Mouse (Mus musculus) midbrain, embryonic 14.5 days (tissue): ENCODE measurements around the gene Rab3gap2. TPM values are rescaled to one million over a fixed set of nuclear protein-coding genes. Genes with fewer than 3 reads are reported as not detected.

Experiments
- ATAC-seq: fragments of 200-750 bp; cut with Nextera tagmentation; 2 replicates; pipeline ENCODE4 v1.8.0; 2017; ENCODE audit warnings: moderate number of reproducible peaks, moderate library complexity; ENCODE audit not compliant: low FRiP score, low TSS enrichment
- DNase-seq: peaks from one replicate; pipeline ENCODE4 v3.0.0-alpha.2; 2015
- H3K27ac ChIP-seq: fragments of 300-500 bp; sonication (generic); replicated peaks from 2 replicates; pipeline ENCODE4 v1.5.1; 2014; ENCODE audit warnings: mild to moderate bottlenecking, low read depth, low read length, moderate library complexity
- H3K27me3 ChIP-seq: fragments of 300-500 bp; sonication (generic); 2 replicates; pipeline ENCODE4 v1.6.1; 2014; ENCODE audit warnings: low read length, control low read depth, mixed read lengths; ENCODE audit not compliant: control insufficient read depth, insufficient read depth
- H3K36me3 ChIP-seq: fragments of 300-500 bp; sonication (generic); 2 replicates; pipeline ENCODE4 v1.6.1; 2014; ENCODE audit warnings: low read length, control low read depth; ENCODE audit not compliant: control insufficient read depth, insufficient read depth
- H3K4me1 ChIP-seq: fragments of 300-500 bp; sonication (generic); 2 replicates; pipeline ENCODE4 v1.6.1; 2014; ENCODE audit warnings: mild to moderate bottlenecking, antibody characterized with exemption, low read length, control low read depth; ENCODE audit not compliant: control insufficient read depth, insufficient read depth
- H3K4me2 ChIP-seq: fragments of 300-500 bp; sonication (generic); 2 replicates; pipeline ENCODE4 v1.6.1; 2014; ENCODE audit warnings: mild to moderate bottlenecking, low read length, moderate library complexity
- H3K4me3 ChIP-seq: fragments of 300-500 bp; sonication (generic); replicated peaks from 2 replicates; pipeline ENCODE4 v1.5.1; 2014; ENCODE audit warnings: low read depth, low read length
- H3K9ac ChIP-seq: fragments of 300-500 bp; sonication (generic); replicated peaks from 2 replicates; pipeline ENCODE4 v1.6.1; 2014; ENCODE audit warnings: mild to moderate bottlenecking, low read length, moderate library complexity
- H3K9me3 ChIP-seq: fragments of 300-500 bp; sonication (generic); 2 replicates; pipeline ENCODE4 v1.6.1; 2016; ENCODE audit warnings: low read length, control low read depth, mixed read lengths; ENCODE audit not compliant: control insufficient read depth
- WGBS: fragments of 180-500 bp; shearing (Covaris S2); extraction: QIAGEN DNeasy Blood & Tissue Kit; methylation state at CpG from one replicate; pipeline ENCODE4 v1.1.7; 2014; 5-methylcytosine and 5-hydroxymethylcytosine counted together
- polyA plus RNA-seq: library from polyadenylated mRNA; unstranded; fragments of >200 nt; fragmentation: Nextera tagmentation; extraction: Ambion mirVana; gene quantifications from 2 replicates; pipeline ENCODE4 v1.2.1, GENCODE M21; 2014

Gene Rab3gap2
- polyA plus RNA-seq, 1 experiment from 2014 or later, result 26.5 TPM

- Histone ChIP-seq H3K36me3 (peaks cover 73% of the 10 kb centered on the region), H3K27me3 (no peaks in the 10 kb centered on the region), H3K4me1 (no peaks in the 10 kb centered on the region), H3K9me3 (no peaks in the 10 kb centered on the region), H3K4me2 (no peak overlapping the region), H3K27ac (no peak overlapping the region), H3K9ac (no peak overlapping the region), H3K4me3 (no peak overlapping the region)
- 86% methylated on average over 4 of the region's 4 CpGs for WGBS
- DNase-seq (no peak), ATAC-seq (no peak)
Observed at GRCm38 (mm10) chr1:185268675-185269074, 64.8 kb downstream of the Rab3gap2 start.

- no peaks in the 10 kb centered on the region for H3K4me1 ChIP-seq
- no peak overlapping the region for H3K4me2 ChIP-seq
- DNase-seq (no peak), ATAC-seq (no peak)
- H3K4me3 ChIP-seq, result no peak overlapping the region
- no peak overlapping the region for H3K9ac ChIP-seq
- H3K27me3 ChIP-seq, result no peaks in the 10 kb centered on the region
- H3K9me3 ChIP-seq, result no peaks in the 10 kb centered on the region
- WGBS, result 96% methylated on average over 8 of the region's 8 CpGs
- H3K36me3 ChIP-seq, result peaks cover 72% of the 10 kb centered on the region
- no peak overlapping the region for H3K27ac ChIP-seq
Observed at GRCm38 (mm10) chr1:185270403-185271097, 66.6 kb downstream of the Rab3gap2 start.

GRCm38 (mm10) chr1:185271373-185271772 is 67.5 kb downstream of the Rab3gap2 start:
- Histone ChIP-seq H3K27ac (no peak overlapping the region), H3K27me3 (no peaks in the 10 kb centered on the region), H3K9me3 (no peaks in the 10 kb centered on the region), H3K4me3 (no peak overlapping the region), H3K4me2 (no peak overlapping the region), H3K36me3 (peaks cover 72% of the 10 kb centered on the region), H3K4me1 (no peaks in the 10 kb centered on the region), H3K9ac (no peak overlapping the region)
- ATAC-seq (no peak), DNase-seq (no peak)
- WGBS, result 94% methylated on average over 9 of the region's 9 CpGs

GRCm38 (mm10) chr1:185274819-185275545 is 71.1 kb downstream of the Rab3gap2 start:
- no peaks in the 10 kb centered on the region for H3K4me1 ChIP-seq

GRCm38 (mm10) chr1:185275976-185276375 is 72.1 kb downstream of the Rab3gap2 start:
- no peak overlapping the region for H3K4me2 ChIP-seq
- no peak for ATAC-seq
- H3K9ac ChIP-seq, result no peak overlapping the region
- no peaks in the 10 kb centered on the region for H3K27me3 ChIP-seq
- H3K4me1 ChIP-seq, result no peaks in the 10 kb centered on the region
- H3K4me3 ChIP-seq, result no peak overlapping the region
- no peaks in the 10 kb centered on the region for H3K9me3 ChIP-seq
- no peak overlapping the region for H3K27ac ChIP-seq
- H3K36me3 ChIP-seq, result peaks cover 95% of the 10 kb centered on the region
- 93% methylated on average over 7 of the region's 7 CpGs for WGBS
- no peak for DNase-seq

More at GRCm38 (mm10) chr1:185274819-185275545, 71.1 kb downstream of the Rab3gap2 start:
- no peak overlapping the region for H3K27ac ChIP-seq
- no peaks in the 10 kb centered on the region for H3K9me3 ChIP-seq
- H3K27me3 ChIP-seq, result no peaks in the 10 kb centered on the region
- ATAC-seq (no peak), DNase-seq (no peak)
- peaks cover 86% of the 10 kb centered on the region for H3K36me3 ChIP-seq
- 93% methylated on average over 5 of the region's 5 CpGs for WGBS
- no peak overlapping the region for H3K4me2 ChIP-seq
- no peak overlapping the region for H3K4me3 ChIP-seq
- no peak overlapping the region for H3K9ac ChIP-seq

- ATAC-seq, result no peak
- DNase-seq, result no peak
Observed at GRCm38 (mm10) chr1:185277022-185277421, 73.1 kb downstream of the Rab3gap2 start.

GRCm38 (mm10) chr1:185279288-185279687 is 75.4 kb downstream of the Rab3gap2 start:
- Histone ChIP-seq H3K4me1 (no peaks in the 10 kb centered on the region), H3K36me3 (peaks cover 95% of the 10 kb centered on the region), H3K27me3 (no peaks in the 10 kb centered on the region), H3K27ac (no peak overlapping the region), H3K9me3 (no peaks in the 10 kb centered on the region), H3K9ac (no peak overlapping the region), H3K4me2 (no peak overlapping the region), H3K4me3 (no peak overlapping the region)
- WGBS, result 93% methylated on average over 9 of the region's 9 CpGs
- no peak for ATAC-seq
- no peak for DNase-seq

More at GRCm38 (mm10) chr1:185277022-185277421, 73.1 kb downstream of the Rab3gap2 start:
- H3K4me3 ChIP-seq, result no peak overlapping the region
- no peaks in the 10 kb centered on the region for H3K4me1 ChIP-seq
- WGBS, result 94% methylated on average over 11 of the region's 11 CpGs
- H3K9ac ChIP-seq, result no peak overlapping the region
- H3K27ac ChIP-seq, result no peak overlapping the region
- H3K9me3 ChIP-seq, result no peaks in the 10 kb centered on the region
- H3K4me2 ChIP-seq, result no peak overlapping the region
- H3K27me3 ChIP-seq, result no peaks in the 10 kb centered on the region
- H3K36me3 ChIP-seq, result peaks cover 93% of the 10 kb centered on the region

GRCm38 (mm10) chr1:185280616-185281015 is 76.7 kb downstream of the Rab3gap2 start:
- Histone ChIP-seq H3K9ac (no peak overlapping the region), H3K27ac (no peak overlapping the region), H3K27me3 (no peaks in the 10 kb centered on the region), H3K4me2 (no peak overlapping the region), H3K4me3 (no peak overlapping the region), H3K36me3 (peaks cover 94% of the 10 kb centered on the region), H3K9me3 (no peaks in the 10 kb centered on the region), H3K4me1 (no peaks in the 10 kb centered on the region)
- ATAC-seq, result no peak
- no peak for DNase-seq
- WGBS, result 96% methylated on average over 4 of the region's 4 CpGs

GRCm38 (mm10) chr1:185282846-185283245 is 78.9 kb downstream of the Rab3gap2 start:
- WGBS, result 96% methylated on average over 11 of the region's 11 CpGs
- H3K4me2 ChIP-seq, result no peak overlapping the region
- no peaks in the 10 kb centered on the region for H3K27me3 ChIP-seq
- no peak overlapping the region for H3K4me3 ChIP-seq
- H3K27ac ChIP-seq, result no peak overlapping the region
- peaks cover 94% of the 10 kb centered on the region for H3K36me3 ChIP-seq
- ATAC-seq, result no peak
- H3K9ac ChIP-seq, result no peak overlapping the region
- no peak for DNase-seq
- no peaks in the 10 kb centered on the region for H3K4me1 ChIP-seq
- H3K9me3 ChIP-seq, result no peaks in the 10 kb centered on the region
